Mouse (Mus musculus) adrenal gland, postnatal 4 days (tissue): ENCODE measurements around the gene Cel. TPM values are rescaled to one million over a fixed set of nuclear protein-coding genes. Genes with fewer than 3 reads are reported as not detected.
"Not testable (repeated sequence)": the region's sequence is repeated elsewhere in the genome, so short reads cannot be mapped to it uniquely, and the experiment has no call there.

Experiments used
- DNase-seq, 2 experiments: peaks; one replicate each; pipeline ENCODE4 v3.0.0; 2021 to 2022; ENCODE audit warnings: low spot score in 2 of 2, mixed read lengths in 2 of 2
- microRNA-seq: library from miRNA; unstranded; fragments of <30 nt; microRNA quantifications from one replicate; pipeline ENCODE4 v1.2.0, GENCODE M21; 2021
- total RNA-seq, 2 experiments: library from RNA; stranded (reverse); gene quantifications; 2 replicates each; pipeline ENCODE4 v1.2.3; 2021

Cel gene
- total RNA-seq, 2 experiments from 2014 or later, result 0.42 to 1,494 TPM

DNA sequence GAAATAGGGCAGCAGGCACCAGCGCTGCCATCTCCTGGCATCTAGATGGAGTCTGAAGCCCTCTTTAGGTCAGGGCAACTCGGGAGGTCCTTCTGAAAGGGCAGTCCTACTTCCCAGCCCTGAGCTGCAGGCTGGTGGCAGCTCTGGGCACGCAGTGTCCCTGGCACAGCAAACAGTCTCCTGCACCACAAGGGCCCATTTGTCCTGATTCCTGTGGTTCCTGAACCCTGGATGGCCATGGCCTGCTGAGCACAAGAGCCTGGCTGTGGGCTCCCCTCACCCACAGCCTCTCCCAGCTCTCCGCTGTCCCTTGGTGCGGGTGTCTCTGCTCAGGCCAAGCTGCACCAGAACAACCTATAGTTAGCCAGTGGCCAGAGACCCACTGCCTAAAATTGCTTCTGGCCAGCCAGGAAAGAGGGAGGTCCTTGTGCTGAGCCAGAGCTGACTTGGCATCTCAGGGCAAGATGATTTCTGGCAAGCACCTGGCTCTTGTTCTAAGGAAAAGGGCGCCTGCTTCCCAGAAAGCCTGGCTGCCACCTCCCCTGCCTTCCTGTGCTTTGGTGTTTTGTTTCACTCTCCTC lies 41.5 kb downstream of the Cel start:
- DNase-seq, result no peak

DNA sequence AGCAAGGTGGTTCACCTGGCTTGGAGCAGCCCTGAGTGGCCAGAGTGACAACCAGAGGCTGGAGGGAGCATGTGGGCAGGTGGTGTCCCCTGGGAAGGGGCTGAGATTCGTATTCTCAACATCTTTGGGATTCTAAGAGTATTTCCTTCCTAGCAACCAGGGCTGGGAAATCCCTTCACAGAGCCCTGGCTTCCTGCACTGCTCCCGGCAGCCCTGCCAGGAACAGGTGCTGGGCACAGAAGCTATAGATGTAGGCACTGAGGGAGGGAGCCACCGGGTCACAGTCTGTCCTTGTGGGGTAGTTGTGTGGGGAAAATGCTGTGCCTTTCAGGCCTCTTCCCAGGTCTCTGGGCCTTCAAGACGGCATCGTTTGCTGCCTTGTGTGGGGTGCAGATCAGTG lies 42.6 kb downstream of the Cel start:
- no peak for DNase-seq

DNA sequence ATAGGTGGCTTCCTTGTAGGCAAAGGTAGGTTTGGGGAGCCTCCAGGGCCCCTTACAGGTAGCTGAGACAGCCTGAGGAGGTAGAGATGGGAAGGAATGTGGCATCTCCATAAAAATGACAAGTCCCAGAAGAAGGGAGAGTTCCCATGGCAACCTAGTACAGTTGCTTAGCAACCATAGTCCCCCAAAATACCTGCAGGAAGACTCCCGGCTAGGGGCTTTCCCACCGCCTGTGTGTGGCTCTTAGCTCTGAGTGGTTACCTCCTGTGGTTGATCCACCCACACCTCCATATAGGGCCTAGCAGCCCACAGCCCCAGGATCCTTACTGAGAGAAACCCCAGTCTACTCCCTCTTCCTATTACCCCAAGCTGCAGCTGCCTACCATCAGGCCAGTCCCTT lies 45.0 kb downstream of the Cel start:
- DNase-seq, result no peak

DNA sequence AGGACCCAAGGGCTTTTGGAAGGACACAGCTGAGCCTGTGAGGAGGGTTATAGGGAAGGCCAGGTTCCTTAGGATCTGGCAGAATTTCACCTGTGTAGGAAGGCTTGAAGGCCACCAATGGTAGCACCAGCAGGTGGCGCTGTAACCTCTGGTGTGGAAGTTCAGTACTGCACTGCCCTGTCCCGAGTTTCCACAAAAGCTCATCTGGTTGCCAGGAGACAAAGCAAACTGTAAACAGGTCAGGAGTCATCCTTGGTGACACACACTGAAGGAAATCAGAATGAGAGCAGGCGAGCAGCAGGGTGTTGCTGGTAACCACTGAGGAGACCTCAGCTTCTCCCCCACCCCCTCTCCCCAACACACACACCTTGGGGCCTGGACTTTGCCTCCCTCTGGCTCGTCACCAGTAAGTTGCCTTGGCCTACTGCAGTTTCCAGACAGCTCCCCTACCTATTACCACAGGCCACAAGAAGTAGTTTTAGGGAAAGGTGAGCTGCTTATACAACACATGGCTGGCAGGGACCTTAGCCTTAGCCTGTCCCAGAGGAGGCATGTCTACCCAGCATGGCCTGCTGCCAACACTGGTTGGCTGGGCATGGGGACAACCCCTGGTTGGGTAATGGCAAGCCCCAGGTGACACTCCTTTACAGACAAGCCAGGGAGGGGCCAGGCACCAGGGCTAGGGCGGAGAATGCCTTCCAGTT lies 45.8 kb downstream of the Cel start:
- peak; percentile 60 to 72 for DNase-seq

DNA sequence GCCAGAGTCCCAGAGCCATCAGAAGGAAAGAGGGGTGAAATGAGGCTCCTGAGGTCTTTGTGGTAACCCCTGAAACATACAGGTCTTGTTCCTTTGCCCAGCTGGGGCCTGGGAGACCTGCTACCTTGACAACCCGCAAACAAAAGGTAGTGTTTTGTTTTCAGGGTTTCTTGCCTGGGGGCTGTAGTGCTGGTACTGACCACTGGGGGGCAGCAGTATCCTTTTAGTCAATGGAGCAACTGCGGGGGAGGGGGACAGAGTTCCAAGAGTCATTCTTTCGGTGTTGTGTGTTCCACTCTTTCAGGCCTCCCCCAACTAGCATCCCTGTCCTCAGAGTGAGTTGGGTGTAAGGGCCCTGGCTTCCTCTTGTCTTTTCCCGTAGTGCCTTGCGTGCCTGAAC lies 48.7 kb downstream of the Cel start:
- peak; percentile 68 to 70 for DNase-seq

- DNase-seq, result no peak
Observed at GRCm38 (mm10) chr2:28513431-28514370, 49.5 kb downstream of the Cel start.

DNA sequence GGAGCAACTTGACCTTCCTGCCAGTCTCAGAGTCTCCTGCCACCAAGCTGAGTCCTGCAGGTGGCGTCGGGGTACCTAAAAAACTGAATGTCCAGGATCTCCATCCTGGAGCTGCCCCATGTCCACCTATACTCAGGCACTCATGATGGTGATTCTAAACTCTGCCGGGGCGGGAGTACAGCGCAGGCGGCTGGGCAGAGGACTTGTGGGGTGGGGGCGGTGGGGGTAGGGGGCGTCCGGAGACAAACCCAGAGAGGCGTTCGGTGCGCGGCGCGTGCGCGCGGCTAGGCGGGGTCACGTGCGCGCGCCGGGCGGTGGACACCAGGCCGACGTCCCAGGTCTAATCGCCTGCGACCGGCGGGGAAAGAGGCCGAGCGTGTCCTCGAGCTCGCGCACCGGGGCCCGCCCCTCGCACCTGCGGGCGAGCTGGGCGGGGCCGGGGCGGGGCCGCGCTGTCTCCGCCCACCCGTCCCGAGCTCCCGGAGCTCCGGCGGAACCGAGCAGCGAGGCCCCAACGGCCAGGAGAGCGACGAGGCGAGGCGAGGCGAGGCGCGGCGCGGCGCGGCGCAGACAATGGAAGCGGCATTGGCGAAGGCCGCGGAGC lies 50.3 kb downstream of the Cel start, which contains the start of gene Ralgds:
Gene Ralgds (plus strand): TSS at position 328 of the 604 bp plus-strand sequence.
- DNase-seq, result no peak

DNA sequence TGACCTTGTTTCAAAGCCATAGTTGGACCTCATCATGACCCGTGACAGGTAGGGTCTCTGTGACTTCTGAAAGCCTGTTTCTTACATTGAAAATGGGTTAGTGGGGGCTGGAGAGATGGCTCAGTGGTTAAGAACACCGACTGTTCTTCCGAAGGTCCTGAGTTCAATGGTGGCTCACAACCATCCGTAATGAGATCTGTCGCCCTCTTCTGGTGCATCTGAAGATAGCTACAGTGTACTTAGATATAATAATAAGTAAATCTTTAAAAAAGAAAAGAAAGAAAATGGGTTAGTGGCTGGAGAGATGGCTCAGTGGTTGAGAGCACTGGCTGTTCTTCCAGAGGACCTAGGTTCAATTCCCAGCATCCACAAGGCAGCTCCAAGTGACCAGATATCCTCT lies 51.6 kb downstream of the Cel start:
- not testable (repeated sequence) for DNase-seq

- no peak for DNase-seq
Observed at GRCm38 (mm10) chr2:28506291-28506690, 56.9 kb downstream of the Cel start.

DNA sequence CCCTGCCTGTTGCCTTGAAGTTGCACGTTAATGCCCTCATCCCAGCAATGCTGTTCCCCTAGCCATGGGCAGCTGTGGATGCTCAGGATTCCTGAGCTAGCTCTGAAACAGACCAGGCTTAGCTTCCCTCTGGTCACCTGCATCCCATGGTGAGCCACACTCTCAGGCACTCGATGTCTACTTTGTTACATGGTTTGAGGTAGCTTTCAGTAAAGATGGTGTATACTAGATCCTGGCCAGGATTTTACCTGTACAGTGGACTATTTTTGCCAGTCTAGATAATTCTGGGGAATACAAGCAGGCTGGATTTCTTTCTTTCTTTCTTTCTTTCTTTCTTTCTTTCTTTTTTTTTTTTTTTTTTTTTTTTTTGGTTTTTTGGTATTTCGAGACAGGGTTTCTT lies 57.4 kb downstream of the Cel start, which contains the start of gene Gm10134:
Gene Gm10134 (plus strand): TSS at position 301 of the 400 bp plus-strand sequence.
- no peak for DNase-seq

Small RNA genes lying within 50 kb of the gene (microRNA-seq; reads per million reads assigned to microRNA genes)
- gene Gm22824, result not detected

Other genes starting within 250 kb of the Cel start
- gene Ppp1r26, start 116.6 kb downstream of the Cel start, total RNA-seq, result 10 to 100 TPM; 11.5 to 12.0 TPM
- gene 1700007K13Rik, start 97.1 kb downstream of the Cel start, total RNA-seq, result under 1 TPM; 0.64 to 0.79 TPM
- gene Mrps2, start 95.3 kb downstream of the Cel start, total RNA-seq, result 10 to 100 TPM; 57.9 to 60.4 TPM
- 1 to 10 TPM; 8.2 to 8.3 TPM for gene Gbgt1, start 66.5 kb downstream of the Cel start, total RNA-seq
- gene Gm10134, start 57.3 kb downstream of the Cel start, total RNA-seq, result 1 to 10 TPM; 3.4 to 5.2 TPM
- gene Ralgds, start 50.3 kb downstream of the Cel start, total RNA-seq, result 10 to 100 TPM; 65.0 to 67.0 TPM
- 10 to 100 TPM; 27.0 to 28.3 TPM for gene Gtf3c5, start 20.3 kb upstream of the Cel start, total RNA-seq
- gene Gfi1b, start 58.6 kb upstream of the Cel start, total RNA-seq, result 1 to 10 TPM; 3.1 to 7.9 TPM
- gene Tsc1, start 77.8 kb upstream of the Cel start, total RNA-seq, result 10 to 100 TPM; 27.7 to 28.0 TPM
- gene Spaca9, start 136.3 kb upstream of the Cel start, total RNA-seq, result 1 to 10 TPM; 1.2 to 2.0 TPM
- under 1 TPM; 0.45 to 0.90 TPM for gene Ak8, start 136.8 kb upstream of the Cel start, total RNA-seq